Mouse (Mus musculus): Measurements from ENCODE around the gene Cnfn.
"Not testable (repeated sequence)": the region's sequence is repeated elsewhere in the genome, so short reads cannot be mapped to it uniquely, and the experiment has no call there.

Cnfn gene

GRCm38 (mm10) chr7:25369058-25369749 lies at the start of gene Cnfn:
Gene Cnfn (minus strand): TSS chr7:25369724.
- peak; percentile 34 for DNase-seq

DNA sequence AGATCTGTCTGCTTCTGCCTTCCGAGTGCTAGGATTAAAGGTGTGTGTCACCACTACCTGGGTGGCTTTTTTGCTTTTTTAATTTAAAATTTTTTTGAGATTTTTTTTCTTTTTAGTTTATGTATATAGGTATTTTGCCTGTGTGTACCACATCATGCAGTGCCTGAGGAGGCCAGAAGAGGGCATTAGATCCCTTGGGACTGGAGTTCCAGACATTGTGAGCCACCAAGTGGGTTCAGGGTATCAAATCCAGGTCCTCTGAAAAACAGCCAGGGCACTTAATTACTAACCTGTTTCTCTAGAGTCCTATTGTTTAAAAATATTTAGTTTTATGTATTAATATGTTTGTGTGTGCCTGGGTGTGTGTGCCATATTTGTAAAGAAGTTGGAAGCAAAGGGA lies 48.1 kb upstream of the Cnfn start:
- DNase-seq: no peak

GRCm38 (mm10) chr7:25412833-25413441 lies 43.4 kb upstream of the Cnfn start, which contains the start of gene Cxcl17:
Gene Cxcl17 (minus strand): TSS chr7:25412886.
- no peak for DNase-seq

DNA sequence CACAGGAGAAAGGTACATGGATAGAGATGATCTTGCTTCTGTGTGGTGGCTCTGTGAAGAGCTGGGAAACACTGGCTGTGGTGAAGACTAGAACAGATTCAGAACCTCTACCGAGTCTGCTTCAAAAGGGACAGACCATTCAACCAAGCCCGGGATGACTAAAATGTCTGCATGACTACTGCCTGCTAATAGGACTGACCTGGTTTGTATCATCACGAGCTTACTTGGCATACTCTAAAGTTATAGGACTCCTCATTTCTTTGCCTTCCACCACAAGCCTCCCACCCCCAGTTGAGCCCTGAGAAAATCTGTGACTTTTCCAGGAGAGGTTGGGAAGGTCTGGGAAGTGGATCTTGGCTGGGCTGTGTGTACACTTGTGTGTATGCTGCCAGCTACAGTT lies 42.3 kb upstream of the Cnfn start:
- no peak for DNase-seq

GRCm38 (mm10) chr7:25410969-25411615 lies 41.6 kb upstream of the Cnfn start:
- no peak for DNase-seq

DNA sequence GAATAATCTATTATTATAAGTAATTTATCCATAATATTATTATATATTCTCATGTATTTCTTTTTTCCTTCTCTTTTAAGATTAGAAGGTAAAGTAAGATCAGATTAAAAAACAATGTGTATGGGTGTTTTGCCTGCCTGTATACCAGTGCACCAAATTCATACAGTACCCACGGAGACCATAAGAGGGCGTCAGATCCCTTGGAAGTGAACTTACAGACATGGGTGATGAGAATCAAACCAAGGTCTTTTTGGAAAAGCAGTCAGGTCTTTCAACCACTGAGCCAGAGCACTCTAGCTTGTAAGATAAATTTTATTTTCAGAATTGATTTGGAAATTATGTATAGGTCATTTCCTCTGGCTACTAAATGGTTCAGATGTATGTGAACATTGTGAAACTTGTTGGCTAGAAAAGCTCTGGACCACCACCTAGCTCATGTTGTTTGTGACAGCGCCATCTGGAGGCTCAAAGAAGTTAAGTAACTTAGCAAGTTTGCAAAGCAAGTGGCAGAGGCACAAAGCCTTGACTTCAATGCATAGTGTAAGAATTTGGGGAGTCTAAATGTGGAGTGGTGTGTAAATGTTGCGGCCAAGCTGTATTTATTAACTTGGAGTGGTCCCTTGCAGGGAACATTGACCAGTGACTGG lies 39.7 kb upstream of the Cnfn start:
- no peak for DNase-seq

DNA sequence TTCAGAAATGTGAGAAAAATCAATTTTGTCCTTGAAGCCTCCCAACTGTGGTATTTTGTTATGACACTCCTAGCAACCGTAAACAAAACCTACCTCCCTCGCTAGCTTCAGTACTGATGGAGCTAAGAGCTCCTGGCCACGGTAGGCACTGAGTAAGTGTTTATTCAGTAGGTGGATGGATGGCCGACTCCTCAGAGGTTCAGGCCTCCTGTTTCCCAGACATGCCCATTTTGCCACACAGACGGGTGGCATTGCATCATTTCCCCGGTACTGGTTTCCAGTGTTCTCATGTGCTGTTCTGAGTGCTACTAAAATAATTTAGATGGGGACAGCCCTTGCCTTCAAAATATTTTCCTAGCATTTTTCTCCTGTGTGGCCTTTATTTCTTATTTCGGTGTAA lies 36.9 kb upstream of the Cnfn start:
- no peak for DNase-seq

DNA sequence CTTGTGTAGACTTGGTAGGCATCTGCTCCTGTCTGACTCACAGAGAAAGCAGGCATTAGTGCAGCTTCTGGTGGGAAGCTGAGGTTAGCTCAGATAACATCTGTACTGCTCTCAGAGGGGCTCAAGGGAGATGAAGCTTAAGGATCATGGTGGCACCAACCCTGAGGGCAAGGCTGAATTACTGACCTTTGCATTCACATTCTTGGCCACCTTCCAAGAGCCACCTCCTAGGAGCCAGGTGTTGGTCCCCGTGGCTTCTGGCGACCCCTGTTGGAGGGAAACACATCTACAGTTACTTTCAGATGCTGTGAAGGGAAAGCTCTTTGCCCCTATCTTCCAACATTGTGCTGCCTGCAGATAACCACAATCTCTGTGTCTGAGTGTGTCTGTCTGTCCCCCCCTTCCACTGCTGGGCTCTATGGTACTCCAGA lies 33.2 kb upstream of the Cnfn start:
- no peak for DNase-seq

GRCm38 (mm10) chr7:25401986-25402385 lies 32.5 kb upstream of the Cnfn start:
- DNase-seq: no peak

DNA sequence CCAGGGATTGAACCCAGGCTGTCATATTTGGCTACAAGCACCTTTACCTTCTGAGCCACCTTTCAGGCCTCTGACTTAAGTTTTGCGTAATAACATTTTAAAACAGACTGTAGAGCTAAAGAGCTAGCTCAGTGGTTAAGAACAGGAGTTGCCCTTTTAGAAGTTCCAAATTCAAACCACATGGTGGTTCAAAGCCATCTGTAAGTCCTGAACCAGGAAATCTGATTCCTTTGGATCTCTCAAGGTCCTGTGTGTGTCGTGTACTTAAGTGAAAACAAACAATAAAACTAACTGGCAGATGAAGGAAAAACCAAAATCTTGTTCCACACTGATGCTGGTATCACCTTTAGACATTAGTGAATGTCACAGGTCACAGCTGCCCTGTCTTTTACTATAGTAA lies 32.0 kb upstream of the Cnfn start:
- no peak for DNase-seq

DNA sequence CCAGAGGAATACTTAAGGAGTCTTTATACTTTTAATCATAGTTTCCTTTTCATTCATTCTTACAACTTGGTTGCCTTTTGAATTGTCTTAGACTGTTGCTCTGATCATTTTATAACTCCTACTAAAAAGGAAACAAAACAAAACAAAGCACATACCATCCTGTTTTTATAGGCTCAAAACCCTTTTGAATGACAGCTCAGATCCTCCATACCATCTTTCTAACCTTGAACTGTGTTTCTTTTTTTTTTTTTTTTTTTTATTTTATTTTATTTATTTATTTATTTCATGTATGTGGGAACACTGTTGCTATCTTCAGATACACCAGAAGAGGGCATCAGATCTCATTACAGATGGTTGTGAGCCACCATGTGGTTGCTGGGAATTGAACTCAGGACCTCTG lies 29.5 kb upstream of the Cnfn start:
- DNase-seq: not testable (repeated sequence)

DNA sequence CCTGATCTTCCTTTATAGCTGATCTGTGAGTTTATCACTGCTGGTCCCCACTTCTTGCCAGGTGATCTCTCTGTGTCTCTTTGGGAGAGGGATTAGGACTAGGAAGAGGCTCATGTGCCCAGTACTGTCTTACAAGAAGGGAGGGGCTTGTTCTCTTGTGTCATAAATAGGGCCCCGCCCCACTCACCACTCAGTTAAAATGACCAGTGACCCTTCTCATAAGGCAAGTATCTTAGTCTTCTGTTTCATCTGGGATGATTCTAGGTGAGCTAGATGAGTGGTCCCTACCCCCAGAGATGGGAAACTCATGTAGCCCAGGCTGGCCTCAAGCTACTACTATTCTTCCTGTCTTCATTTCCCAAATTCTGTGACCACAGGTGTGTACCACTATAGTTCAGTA lies 29.1 kb upstream of the Cnfn start, which contains the start of gene Lipe:
TSS of gene Lipe (minus strand) at position 101 of the 400 bp plus-strand sequence.
- no peak for DNase-seq

DNA sequence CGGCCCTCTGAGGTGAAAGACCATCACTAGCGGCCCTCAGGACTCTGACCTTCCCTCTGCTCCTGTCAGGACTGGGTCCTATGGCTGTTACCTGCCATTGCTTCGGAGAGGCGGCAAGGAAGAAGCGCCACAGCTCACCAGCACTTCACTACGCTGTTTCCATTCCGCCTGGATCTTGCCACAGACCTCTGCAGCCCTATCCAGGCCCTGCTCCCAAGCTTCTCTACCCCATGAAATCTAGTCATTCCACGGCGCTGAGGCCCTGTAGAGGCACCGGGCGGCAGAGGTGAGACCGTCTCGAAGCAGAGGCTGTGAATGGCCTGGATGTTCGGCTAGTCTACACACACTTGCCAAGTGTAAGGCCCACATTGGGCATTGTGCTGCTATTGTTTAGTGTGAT lies 27.1 kb upstream of the Cnfn start:
- DNase-seq: no peak

DNA sequence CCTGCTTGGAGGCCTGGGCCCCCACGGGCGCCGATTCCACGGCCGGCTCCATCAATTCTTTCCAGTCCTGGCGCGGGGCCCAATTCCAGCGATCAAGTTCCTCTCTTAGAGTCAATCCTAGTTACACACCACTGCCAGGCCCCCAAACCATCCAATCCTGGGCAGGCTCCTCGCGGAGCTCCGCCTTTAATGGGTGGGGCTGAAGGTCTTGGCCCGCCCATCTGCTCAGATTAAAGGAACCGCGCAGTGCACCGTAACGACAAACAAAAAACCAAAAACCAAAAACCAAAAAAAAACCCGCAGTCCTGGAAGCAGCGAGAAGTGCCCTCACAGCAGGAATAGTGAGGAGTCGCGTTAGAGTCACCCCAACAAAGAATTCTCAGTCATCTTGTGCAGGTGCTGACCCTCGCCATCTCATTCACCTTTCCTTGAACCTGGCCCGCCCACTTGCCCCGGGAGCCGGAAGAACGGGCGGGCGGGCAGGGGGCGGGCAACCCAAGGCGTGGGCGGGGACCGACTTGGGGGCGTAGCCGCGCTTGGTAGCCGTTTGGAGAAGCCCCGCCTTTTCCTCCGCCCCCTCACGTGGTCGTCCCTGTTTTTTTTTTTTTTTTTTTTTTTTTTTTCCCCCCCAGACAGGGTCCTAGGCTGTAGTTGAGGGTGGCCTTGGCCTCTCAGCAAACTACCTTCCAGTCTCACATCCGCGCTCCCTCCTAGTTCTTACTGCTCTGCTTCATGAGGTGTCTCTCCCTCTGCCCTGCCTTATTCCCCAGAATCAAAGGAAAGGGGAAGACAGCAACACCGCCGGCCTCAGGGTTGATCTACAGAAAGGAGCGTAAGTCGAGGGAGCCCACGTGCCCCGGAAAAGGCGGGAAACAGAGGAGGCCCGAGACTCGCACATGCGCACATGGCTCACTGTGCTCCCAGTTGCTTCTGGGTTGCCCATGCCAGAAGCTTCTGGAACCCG lies 26.3 kb upstream of the Cnfn start:
- peak; percentile 94 for DNase-seq

DNA sequence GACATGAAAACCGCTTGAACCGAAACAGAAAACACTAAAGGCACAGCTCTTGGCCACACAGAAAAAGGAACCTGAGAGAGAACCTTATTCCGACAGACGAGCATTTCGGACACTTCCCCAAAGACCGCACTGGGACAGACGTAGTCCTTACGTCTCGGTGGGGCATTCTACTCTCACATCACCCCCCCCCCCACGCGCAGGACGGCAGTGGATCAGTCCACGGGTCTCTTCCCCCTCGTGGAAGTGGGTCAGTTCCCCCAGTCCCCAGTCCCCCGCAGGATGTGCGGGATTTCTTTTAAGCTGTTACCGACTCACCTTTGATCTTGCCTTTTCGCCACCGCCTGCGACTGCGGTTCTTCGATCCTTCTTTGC lies 25.6 kb upstream of the Cnfn start:
- DNase-seq: no peak

GRCm38 (mm10) chr7:25394754-25395153 lies 25.2 kb upstream of the Cnfn start:
- DNase-seq: no peak

- no peak for DNase-seq
These were observed 24.1 kb upstream of the Cnfn start for GRCm38 (mm10) chr7:25393451-25394210.

DNA sequence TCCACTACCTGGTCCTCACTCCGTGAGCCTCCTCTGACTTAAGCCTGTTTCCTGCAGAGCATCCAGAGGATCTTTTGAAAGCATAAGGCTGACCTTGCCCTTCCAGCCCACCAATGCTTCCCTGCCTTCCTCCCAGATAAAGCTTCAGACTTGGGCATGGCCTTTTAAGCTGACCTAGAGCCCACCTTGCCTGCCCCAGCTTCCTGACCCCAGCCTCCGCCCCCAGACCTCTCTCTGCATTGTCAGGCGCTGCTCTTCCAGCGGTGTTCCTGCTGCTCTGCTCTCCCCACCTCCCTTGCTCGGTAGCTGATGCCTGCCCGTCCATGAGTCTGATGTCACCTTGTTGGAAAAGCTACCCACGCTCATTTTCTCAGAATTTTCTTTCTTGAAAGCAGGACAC lies 23.3 kb upstream of the Cnfn start:
- no peak for DNase-seq

DNA sequence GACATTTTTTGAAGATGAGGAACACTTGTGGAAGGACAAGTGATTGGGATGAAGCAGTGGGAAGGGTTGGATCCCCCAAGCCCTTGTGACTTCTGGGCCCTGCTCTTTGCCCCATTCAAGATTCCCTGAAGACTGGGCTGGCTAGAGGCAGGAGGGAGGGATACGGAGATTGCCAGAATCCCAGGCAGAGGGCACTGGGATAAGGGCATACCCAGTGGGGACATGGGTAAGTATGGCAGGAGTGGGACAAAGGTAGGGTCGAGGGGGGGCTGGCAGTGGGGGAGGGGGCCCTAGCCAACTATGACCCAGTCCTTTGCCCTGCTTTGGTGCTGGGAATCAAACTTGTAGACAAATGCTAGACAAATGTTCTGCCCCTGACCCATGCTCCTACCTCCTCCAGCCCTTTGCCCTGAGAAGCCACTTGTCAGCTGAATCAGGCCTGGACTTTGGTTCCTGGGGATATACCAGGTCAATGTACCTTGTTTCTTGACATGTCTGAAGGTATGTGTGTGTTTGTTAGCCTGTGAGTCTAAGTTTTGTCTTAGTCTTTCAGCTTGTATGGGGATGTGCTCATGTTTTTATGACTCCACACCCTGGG lies 22.4 kb upstream of the Cnfn start:
- no peak for DNase-seq

DNA sequence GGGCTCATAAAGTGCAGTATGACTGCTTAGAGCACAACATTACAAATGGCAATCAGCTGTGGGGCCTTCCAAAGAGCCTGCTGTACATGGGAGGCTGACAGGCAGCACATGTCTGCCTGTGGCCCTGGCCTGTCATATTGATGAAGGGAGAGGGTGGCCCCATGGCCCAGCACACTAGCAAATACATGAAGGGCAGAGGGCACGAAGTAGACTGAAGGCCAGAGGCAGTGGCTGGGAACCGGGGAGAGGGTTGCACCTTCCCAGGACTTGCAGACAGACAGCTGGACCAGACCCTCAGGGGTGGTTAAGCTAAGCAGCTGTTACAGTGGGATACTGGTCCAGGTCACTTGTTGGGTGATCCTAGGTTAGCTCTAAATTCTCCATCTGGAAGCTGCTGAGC lies 21.5 kb upstream of the Cnfn start:
- DNase-seq: no peak

- DNase-seq: no peak
These were observed 20.7 kb upstream of the Cnfn start for GRCm38 (mm10) chr7:25390054-25390770.

All from right cerebral cortex, postnatal 25 days (tissue).